Mouse (Mus musculus) frontal cortex, adult 2 months (tissue): ENCODE results near the gene Cyp27b1. TPM values are rescaled to one million over a fixed set of nuclear protein-coding genes. Genes with fewer than 3 reads are reported as not detected.
A peak's percentile ranks its signal among the peaks of the same experiment; 100 is the strongest.
"Not testable (repeated sequence)": the region's sequence is repeated elsewhere in the genome, so short reads cannot be mapped to it uniquely, and the experiment has no call there.

Experiments used
- DNase-seq, 2 experiments: peaks; one replicate each; pipeline ENCODE4 v3.0.0; 2022; ENCODE audit warnings: low spot score in 1 of 2; ENCODE audit errors: extremely low spot score in 1 of 2
- polyA plus RNA-seq: library from polyadenylated mRNA; depleted of rRNA; stranded (reverse); fragments of >200 nt; gene quantifications from 2 replicates; pipeline ENCODE4 v1.2.3, GENCODE M21; 2012

Cyp27b1 gene
- polyA plus RNA-seq, 1 experiment = 0.70 TPM

- DNase-seq = no peak
Observed at GRCm38 (mm10) chr10:127048608-127049394, 751 bp downstream of the Cyp27b1 start.

GRCm38 (mm10) chr10:127049395-127050118 is 1.5 kb downstream of the Cyp27b1 start:
- DNase-seq = no peak

- no peak for DNase-seq
Observed at GRCm38 (mm10) chr10:127050119-127050474, 2.0 kb downstream of the Cyp27b1 start.

- no peak for DNase-seq
Observed at GRCm38 (mm10) chr10:127054646-127055045, 6.6 kb downstream of the Cyp27b1 start.

GRCm38 (mm10) chr10:127055406-127055805 is 7.4 kb downstream of the Cyp27b1 start:
- no peak for DNase-seq

GRCm38 (mm10) chr10:127056490-127056889 is 8.4 kb downstream of the Cyp27b1 start:
- no peak for DNase-seq

- DNase-seq = peak in 1 of 2 experiments; percentile 87
Observed at GRCm38 (mm10) chr10:127058161-127058560, 10.1 kb downstream of the Cyp27b1 start.

GRCm38 (mm10) chr10:127058708-127059107 is 10.7 kb downstream of the Cyp27b1 start:
- no peak for DNase-seq

- DNase-seq = no peak
Observed at GRCm38 (mm10) chr10:127059174-127059967, 11.3 kb downstream of the Cyp27b1 start.

- DNase-seq = peak in 1 of 2 experiments; percentile 80
Observed at GRCm38 (mm10) chr10:127059968-127060916, 12.2 kb downstream of the Cyp27b1 start, which contains the start of gene March9. March9 (minus strand) TSS chr10:127060184.

GRCm38 (mm10) chr10:127061085-127061484 is 13.0 kb downstream of the Cyp27b1 start:
- no peak for DNase-seq

- DNase-seq = no peak
Observed at GRCm38 (mm10) chr10:127061513-127061912, 13.5 kb downstream of the Cyp27b1 start.

GRCm38 (mm10) chr10:127062101-127062500 is 14.1 kb downstream of the Cyp27b1 start:
- DNase-seq = not testable (repeated sequence)

- DNase-seq = no peak
Observed at GRCm38 (mm10) chr10:127062503-127062902, 14.5 kb downstream of the Cyp27b1 start.

GRCm38 (mm10) chr10:127063239-127063872 is 15.3 kb downstream of the Cyp27b1 start, which contains the start of gene Cdk4:
Cdk4 (plus strand) TSS chr10:127063534.
- peak; percentile 97 to 99 for DNase-seq

GRCm38 (mm10) chr10:127063913-127064870 is 16.1 kb downstream of the Cyp27b1 start:
- no peak for DNase-seq

GRCm38 (mm10) chr10:127065981-127066380 is 17.9 kb downstream of the Cyp27b1 start:
- DNase-seq = no peak

- no peak for DNase-seq
Observed at GRCm38 (mm10) chr10:127066519-127067018, 18.5 kb downstream of the Cyp27b1 start.
